Mouse (Mus musculus): ENCODE data around the gene Faap100.
"Not testable (repeated sequence)": the region's sequence is repeated elsewhere in the genome, so short reads cannot be mapped to it uniquely, and the experiment has no call there.

GRCm38 (mm10) chr11:120413621-120414020 lies 35.1 kb upstream of the Faap100 start:
- TF ChIP-seq GATA1, TAL1 (IDR thresholded peaks at IDR 0.05; ENCODE audit: low read length): not testable (repeated sequence)

Measured in erythroblast, embryonic 14.5 days (primary cell).